Mouse (Mus musculus) retina, postnatal 1 day (tissue): ENCODE data around the gene Alx1.

Experiments used
- DNase-seq: peaks from one replicate; pipeline ENCODE4 v3.0.0-alpha.2; 2012

Gene Alx1

DNA sequence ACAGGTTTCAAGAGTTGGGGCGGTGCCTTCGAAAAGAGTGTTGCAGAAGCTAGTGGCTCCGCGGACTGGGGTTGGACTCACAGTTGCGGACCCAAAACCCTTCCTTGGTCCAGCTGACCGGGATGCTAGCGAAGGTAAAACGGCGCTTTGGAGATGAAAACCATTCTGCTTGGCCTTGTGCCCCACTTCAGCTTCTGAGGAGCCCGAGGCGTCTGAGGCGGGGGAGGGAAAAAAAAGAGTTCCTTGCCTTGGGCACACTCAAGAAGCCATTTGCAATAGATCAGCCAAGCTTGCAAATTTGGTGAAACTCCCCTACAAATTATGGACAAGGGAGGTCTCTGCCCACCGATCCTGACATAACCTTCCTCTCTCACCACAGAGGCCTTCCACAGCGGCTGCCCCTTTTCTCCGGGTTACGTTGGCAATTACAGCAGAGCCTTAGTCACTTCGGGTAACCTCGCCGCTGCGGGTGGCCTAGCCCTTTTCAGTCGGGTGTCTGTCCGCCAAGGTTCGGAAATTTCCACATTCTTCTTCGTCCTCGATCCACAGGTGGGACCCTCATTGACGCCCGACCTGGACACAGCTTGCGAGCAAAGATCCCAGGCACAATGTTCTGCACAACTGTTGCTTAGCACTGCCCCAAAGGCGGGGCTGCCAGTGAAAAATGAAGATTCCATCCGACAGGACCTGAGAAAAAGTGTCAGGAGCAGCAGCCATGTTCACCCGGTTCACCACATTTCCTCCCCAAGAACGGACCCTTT, at the start of gene Alx1:
Gene Alx1 (minus strand): TSS at position 486 of the 761 bp plus-strand sequence.
- DNase-seq, result peak; percentile 43

DNA sequence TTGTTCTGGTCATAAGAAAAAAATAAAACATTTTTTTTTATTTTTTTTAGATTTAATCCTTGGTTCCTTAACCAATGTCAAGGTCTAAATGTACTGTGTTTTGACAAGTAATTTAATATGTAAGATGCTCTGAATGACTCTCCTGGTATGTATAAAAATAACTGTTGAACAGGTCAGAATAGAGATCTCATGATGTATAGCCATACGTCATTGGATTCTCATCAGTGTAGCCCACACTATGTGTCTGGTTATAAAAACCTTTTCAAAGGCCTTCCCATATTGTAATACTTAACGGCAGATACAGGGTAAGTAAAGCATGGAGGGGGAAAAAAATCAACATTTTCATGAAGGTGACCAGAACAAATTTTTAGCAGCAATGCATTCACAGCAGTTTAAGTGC, 19.6 kb upstream of the Alx1 start:
- DNase-seq, result no peak

DNA sequence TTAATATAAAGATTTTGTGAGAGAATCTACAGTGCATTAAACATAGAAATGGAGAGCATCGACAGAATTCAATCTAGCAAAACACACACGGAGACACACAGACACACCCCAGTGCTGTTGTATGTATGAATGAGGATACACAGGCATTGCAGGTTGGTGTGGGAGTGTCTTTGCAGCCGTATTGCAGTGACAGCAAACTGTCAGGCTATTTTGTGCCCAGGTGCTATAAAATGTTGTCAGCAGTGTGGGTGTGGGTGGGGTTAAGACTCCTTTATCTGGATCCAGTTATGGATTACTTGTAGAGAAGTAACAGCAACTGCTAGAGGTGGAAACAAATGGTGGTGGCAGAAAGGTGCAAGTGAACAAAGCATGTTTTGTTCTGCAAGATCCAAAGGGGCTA, 16.6 kb upstream of the Alx1 start:
- no peak for DNase-seq

DNA sequence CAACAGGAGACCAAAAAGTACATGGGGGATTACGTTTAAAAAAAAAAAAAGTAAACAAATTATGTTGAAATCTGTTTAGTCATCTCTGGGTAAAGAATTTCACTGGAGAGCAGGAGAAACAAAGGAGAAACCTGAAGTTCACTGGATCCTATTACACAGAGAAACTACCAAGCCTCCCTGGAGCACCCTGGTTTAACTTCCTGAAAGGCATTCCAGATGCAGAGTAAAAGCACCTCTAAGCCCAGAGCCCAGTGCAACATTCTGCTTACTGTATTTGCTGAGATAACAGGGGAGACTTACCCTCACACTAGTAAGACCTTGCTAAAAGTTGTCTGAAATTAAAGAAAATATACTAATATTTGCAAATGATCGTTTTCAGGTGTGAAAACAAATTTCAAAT, 15.0 kb upstream of the Alx1 start:
- no peak for DNase-seq

DNA sequence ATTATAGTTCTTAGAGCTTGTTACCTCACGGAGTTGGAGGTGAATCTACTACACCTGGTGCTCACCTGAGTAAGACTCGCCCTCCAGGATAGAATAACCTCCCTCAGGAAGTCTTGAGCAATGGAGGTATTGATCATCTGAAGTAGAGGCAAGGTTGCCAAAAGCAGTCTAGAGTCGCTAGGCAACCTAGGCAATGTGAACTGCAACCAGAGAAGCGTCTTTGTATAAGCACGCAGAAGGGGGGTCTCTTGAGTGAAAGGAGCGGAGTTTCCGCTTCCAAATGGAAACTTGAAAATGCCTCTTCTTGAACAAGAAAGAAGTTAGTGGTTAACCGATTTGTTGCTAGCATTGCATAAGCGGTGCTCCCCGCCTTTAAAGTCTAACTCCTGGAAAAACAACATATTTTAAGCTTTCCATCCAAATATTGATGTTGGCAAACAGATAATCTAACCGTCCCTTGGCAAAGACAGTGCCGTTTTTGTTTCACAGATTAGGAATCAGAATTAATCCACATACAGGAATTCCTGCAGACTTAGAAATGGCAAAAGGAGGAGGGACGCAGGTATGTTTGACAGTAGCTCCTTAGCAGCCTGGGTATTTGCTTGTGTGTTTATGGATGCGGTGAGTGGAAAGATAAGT, 5.1 kb upstream of the Alx1 start:
- no peak for DNase-seq

DNA sequence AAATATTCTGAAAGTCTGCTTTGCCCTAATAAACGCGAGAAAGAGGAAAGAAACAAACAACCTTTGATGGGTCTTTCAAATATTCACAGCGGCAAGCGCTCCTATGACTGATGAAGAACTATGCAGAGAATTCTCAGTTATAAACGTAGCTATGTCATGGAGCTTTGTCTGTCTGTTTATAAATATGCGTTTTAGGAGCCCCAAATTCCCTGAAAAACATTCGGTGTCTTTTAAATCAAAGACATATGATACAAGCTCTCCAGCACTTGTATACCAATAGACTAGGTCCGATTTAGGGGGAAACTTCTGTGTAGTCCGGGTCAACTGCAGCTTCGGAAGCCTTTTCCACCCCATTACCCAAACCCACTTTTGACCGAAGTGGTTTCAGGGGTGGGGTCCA, 916 bp upstream of the Alx1 start:
- DNase-seq, result no peak

DNA sequence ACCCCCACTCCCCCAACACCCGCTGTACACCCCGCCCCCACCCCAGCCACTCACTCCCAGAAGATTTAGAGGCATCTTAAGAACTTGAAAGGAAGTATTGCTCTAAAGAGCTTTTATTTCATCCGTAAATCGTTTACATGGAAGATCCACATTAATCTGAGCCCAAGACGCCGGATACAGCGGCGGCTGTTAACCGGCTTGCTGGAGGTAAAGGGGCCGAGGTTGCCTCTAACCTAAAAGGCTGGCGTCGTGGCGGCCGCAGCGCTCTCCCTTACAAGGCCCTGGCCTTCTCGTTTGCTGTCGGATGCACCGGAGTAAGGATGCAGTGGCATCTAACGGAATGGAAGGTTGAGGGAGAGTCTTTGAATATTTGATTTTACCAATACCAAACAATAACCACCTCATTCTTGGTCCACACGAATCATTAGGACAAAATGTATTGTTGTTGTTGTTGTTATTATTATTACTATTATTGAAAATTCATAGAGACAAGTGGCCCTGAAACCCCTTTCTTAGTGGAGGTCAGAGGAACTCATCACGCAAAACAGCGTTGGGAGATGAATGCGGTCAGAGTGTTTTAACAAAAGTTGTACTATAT, 784 bp downstream of the Alx1 start:
- peak; percentile 37 for DNase-seq

DNA sequence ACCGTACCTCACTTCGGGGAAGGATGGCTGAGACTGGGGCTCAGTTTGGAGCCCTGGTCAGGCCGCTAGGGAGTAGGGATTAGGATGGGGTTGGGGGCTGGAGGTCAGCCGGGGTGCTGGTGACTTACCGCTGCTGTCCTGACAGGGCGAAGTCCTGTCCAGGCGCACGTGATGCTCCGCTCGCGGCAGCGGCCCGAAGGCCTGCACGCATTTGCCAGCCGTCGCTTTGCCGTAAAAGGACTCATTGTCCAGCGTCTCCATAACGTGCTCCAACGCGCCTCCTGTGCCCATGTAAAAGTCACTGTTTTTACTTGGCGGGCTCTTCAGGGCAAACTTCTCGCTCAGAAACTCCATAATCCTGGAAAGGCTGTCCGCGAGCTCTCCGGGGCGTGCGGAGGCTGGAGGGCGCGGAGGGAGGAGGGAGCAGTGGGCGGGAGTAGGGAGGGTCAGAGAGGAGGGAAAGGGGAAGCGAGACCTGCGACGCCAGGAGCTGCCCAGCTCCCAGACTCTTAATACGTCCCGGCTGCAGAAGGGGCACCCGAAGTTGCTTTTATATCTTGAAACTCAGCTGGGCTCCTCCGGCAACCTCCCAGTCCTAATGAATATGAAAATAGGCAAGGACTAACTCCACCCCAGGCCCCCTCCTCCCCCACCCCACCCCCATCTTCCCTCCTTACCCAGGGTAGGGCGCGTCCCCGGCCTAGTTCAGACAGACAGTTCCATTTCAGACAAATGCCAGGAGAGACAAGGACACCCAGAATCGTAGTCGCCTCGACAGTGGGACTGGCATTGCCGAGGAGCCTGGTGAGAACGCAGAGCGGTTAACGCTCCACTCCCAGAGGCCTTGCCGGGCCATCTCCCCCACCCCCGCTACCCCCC, 1.5 kb downstream of the Alx1 start:
- DNase-seq, result peak; percentile 71

DNA sequence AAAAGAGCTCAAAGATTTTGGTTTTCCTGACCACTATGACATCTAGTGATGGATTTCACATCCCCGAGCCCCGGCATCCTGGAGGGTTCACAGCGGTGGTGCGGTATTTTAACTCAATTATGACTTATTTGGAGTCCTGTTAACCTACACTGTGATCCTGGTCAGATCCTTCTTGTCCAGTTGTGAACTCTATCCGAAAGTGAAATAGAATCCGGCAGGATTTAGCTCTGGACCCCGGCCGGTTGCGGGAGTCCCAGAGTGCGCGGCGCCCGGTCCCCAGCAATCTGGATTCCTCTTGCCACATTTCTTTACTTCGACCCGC, 2.1 kb downstream of the Alx1 start:
- DNase-seq, result no peak

DNA sequence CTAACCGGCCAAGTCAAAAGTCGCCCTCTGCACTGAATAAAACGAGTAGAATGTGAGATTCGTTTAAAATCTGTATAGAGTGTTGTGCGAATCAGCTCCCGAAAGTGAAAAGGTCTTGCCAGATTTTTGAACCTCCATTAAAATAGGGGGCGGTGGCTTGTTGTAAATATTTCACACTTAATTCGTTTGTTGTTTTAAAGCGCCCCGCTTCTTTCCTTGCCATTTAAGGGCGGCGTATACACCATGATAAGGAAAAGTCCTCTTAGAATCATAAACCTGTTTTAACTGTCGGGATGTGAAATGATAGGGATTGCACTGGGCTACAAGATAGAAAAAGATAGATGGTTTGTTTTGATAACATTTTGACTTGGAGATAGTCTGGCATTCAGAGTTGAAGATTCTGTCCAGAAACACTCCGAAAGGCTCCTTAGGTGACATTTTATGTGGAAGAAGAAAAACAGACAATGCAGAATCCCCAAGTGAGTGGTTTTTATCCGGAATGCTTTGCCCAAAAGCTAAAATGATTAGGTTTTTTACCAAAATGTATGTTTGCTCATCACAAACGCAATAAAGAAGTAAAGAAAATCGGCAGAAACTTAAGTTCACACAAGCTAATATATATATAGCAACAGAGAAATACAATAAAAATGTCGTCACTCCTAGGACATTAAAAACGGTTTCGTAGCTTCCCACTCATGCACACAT, 2.6 kb downstream of the Alx1 start:
- DNase-seq, result peak; percentile 72

DNA sequence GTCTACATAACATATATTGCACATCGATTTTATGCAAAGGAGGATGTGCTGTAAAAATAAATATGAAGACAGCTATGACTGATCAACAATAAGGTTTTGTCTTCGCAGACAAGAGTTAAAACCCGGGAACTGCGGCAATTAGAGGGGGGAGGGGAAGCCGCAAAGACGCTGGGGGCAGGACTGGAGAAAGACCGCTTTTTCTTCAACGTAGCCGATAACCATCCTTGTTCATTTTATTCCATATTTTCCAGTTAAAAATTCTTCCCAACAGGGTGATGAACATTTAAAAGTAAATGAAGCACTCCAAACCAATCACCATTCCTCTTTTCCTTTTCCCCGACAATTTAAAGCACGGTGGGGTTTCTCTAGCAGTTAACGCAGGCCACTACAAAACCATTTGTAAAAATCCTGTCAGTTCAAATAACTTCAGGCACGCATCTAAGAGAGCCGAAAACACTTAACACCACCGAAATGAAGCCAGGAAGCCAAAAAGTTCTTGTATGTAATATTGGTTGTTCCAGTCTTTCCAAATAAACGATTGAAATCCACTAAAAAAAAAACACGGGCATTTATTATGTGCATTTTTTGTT, 3.3 kb downstream of the Alx1 start:
- DNase-seq, result no peak

DNA sequence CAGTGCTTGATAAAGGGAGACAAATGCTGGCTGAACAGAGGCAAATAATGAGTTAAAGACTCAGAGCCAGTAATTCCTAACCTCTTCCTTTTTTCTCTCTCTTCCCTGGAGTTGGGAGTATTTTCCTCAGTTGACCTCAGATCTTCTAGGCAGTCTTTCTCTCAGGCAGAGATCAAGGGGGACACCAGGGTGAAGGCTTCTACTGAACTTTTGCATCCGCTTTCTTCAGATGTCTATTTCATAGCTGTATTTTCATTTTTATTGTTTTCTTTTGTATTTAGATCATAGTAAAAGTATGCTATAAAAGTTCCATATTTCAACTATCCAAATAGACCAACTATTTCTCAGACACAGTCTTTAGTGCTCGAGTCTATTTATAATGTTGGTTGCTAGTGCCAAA, 27.5 kb downstream of the Alx1 start:
- no peak for DNase-seq

DNA sequence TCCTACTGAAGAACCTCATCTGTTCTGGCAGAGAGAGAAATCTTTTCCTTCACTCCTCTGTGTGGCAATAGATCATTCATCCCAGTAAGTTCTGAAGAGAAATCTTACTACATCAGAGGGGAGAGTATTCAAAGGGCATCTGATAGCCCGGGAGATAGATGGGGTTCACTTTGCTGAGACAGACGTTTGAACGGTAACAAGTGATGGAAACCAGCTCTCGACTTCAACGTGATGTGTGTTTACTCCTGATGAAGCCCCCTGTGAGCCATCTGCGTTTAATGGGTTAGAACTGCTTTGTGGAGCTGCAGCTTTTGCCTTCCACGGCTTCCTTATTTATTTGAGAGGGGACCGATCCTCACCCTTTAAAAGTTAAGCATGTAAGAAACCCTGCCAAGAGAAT, 29.1 kb downstream of the Alx1 start:
- DNase-seq, result no peak

DNA sequence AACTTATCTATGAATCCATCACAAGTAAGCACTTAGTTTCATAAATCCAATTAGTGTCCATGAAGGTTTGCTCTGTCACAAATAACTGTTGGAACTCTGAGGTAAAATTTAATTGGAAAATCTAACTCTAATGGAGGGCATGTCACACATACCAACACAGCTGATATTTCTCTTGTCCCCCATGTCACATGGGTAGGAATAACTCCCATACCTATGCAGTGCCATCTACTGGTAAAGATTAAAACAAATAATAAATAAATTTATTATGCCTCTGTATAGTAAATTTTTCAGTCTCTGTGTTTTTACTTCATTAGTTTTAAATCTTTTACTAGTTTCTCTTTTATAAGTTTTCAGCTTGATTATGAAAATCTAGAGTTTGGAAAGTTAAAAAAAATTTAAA, 30.4 kb downstream of the Alx1 start:
- DNase-seq, result no peak

DNA sequence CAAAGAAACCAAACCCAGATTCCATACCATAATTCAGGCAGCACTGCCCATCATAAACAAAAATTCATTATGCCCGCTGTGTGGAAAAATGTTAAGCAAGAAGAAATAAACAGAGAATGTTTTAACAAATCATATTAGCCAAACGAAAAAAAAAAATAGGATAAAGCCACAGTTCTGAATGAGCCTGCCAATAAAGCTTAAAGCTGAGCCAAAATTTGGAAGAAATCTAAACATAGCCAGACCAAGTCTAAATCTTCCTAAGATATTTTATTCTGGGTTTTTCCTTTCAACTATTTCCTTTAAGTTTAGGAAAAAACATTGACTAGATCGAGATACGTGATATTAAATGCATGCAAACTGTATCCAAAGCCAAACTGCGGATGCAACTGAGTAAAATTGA, 54.9 kb downstream of the Alx1 start:
- no peak for DNase-seq

DNA sequence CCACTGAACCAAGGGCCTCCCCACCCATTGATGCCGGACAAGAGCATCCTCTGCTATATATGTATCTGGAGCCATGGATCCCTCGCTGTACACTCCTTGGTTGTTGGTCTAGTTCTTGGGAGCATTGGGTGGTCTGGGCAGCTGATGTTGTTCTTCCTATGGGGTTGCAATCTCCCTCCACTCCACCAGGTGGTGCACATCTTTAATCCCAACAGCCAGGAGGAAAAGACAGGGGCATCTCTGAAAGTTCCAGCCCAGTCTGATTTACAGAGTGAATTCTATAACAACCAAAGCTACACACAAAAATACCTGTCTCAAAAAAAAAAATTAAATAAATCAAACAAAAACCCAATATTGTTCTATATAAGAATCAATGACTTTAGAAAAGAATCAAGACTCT, 70.4 kb downstream of the Alx1 start:
- no peak for DNase-seq
